Mouse (Mus musculus) lung, adult 2 months (tissue): ENCODE results near the gene Olfr190.

Experiments
- CTCF ChIP-seq: fragments of 200-500 bp; IDR thresholded peaks from 2 replicates; pipeline ENCODE4 v1.5.1; 2011; ENCODE audit warnings: mild to moderate bottlenecking, low read length, control low read depth; ENCODE audit not compliant: insufficient read depth
- POLR2A ChIP-seq: fragments of 200-500 bp; IDR thresholded peaks from 2 replicates; pipeline ENCODE4 v1.6.1; 2011; ENCODE audit warnings: low read depth, mild to moderate bottlenecking, control low read depth, low read length, borderline replicate concordance; ENCODE audit errors: extremely low read depth

- TF ChIP-seq CTCF: no peak
- TF ChIP-seq POLR2A: no peak
Observed at GRCm38 (mm10) chr16:59073520-59073919, 4.3 kb downstream of the Olfr190 start.
